Mouse (Mus musculus) thymus, adult 2 months (tissue): ENCODE data around the gene Gm20425.

Source experiments
- CTCF ChIP-seq: fragments of 200-500 bp; IDR thresholded peaks from 2 replicates; pipeline ENCODE4 v1.5.1; 2012; ENCODE audit warnings: mild to moderate bottlenecking, control low read depth, low read length, moderate library complexity, borderline replicate concordance; ENCODE audit not compliant: control insufficient read depth, poor library complexity, insufficient read depth; ENCODE audit errors: extremely low read depth
- POLR2A ChIP-seq: fragments of 200-500 bp; IDR thresholded peaks from 2 replicates; pipeline ENCODE4 v1.6.1; 2012; ENCODE audit warnings: mild to moderate bottlenecking, low read length, control low read depth, moderate library complexity; ENCODE audit not compliant: control insufficient read depth, poor library complexity, insufficient read depth; ENCODE audit errors: extremely low read depth

GRCm38 (mm10) chr9:103180807-103181565, 49.1 kb downstream of the Gm20425 start:
- TF ChIP-seq CTCF (no peak), POLR2A (no peak)
